Mouse (Mus musculus) kidney, embryonic 16.5 days (tissue): ENCODE measurements around the gene Pias4. TPM values are rescaled to one million over a fixed set of nuclear protein-coding genes. Genes with fewer than 3 reads are reported as not detected.

Experiments used
- ATAC-seq: fragments of 200-750 bp; cut with Nextera tagmentation; 2 replicates; pipeline ENCODE4 v1.8.0; 2017; ENCODE audit warnings: moderate TSS enrichment; ENCODE audit not compliant: low FRiP score, low TSS enrichment
- H3K27ac ChIP-seq: fragments of 300-500 bp; sonication (generic); 2 replicates; pipeline ENCODE4 v1.5.1; 2014; ENCODE audit warnings: low read length
- H3K27me3 ChIP-seq: fragments of 300-500 bp; sonication (generic); 2 replicates; pipeline ENCODE4 v1.6.1; 2014; ENCODE audit warnings: low read length, control low read depth, mixed read lengths; ENCODE audit not compliant: insufficient read depth
- H3K36me3 ChIP-seq: fragments of 300-500 bp; sonication (generic); 2 replicates; pipeline ENCODE4 v1.6.1; 2014; ENCODE audit warnings: low read length, control low read depth, mixed read lengths; ENCODE audit not compliant: insufficient read depth
- H3K4me1 ChIP-seq: fragments of 300-500 bp; sonication (generic); 2 replicates; pipeline ENCODE4 v1.6.1; 2014; ENCODE audit warnings: low read length, control low read depth, mixed read lengths; ENCODE audit not compliant: insufficient read depth
- H3K4me2 ChIP-seq: fragments of 300-500 bp; sonication (generic); replicated peaks from 2 replicates; pipeline ENCODE4 v1.6.1; 2014; ENCODE audit warnings: low read depth, low read length
- H3K4me3 ChIP-seq: fragments of 300-500 bp; sonication (generic); 2 replicates; pipeline ENCODE4 v1.5.1; 2014; ENCODE audit warnings: mild to moderate bottlenecking, low read length
- H3K9ac ChIP-seq: fragments of 300-500 bp; sonication (generic); replicated peaks from 2 replicates; pipeline ENCODE4 v1.6.1; 2014; ENCODE audit warnings: low read length
- H3K9me3 ChIP-seq: fragments of 300-500 bp; sonication (generic); 2 replicates; pipeline ENCODE4 v1.6.1; 2016; ENCODE audit warnings: low read length, control low read depth
- WGBS: fragments of 180-500 bp; shearing (Covaris S2); extraction: QIAGEN DNeasy Blood & Tissue Kit; methylation state at CpG from one replicate; pipeline ENCODE4 v1.1.7; 2014; 5-methylcytosine and 5-hydroxymethylcytosine counted together
- polyA plus RNA-seq: library from polyadenylated mRNA; unstranded; fragments of >200 nt; fragmentation: Nextera tagmentation; extraction: Ambion mirVana; gene quantifications from 2 replicates; pipeline ENCODE4 v1.2.1, GENCODE M21; 2015

The Pias4 gene
- polyA plus RNA-seq, 1 experiment from 2014 or later = 56.2 TPM

DNA sequence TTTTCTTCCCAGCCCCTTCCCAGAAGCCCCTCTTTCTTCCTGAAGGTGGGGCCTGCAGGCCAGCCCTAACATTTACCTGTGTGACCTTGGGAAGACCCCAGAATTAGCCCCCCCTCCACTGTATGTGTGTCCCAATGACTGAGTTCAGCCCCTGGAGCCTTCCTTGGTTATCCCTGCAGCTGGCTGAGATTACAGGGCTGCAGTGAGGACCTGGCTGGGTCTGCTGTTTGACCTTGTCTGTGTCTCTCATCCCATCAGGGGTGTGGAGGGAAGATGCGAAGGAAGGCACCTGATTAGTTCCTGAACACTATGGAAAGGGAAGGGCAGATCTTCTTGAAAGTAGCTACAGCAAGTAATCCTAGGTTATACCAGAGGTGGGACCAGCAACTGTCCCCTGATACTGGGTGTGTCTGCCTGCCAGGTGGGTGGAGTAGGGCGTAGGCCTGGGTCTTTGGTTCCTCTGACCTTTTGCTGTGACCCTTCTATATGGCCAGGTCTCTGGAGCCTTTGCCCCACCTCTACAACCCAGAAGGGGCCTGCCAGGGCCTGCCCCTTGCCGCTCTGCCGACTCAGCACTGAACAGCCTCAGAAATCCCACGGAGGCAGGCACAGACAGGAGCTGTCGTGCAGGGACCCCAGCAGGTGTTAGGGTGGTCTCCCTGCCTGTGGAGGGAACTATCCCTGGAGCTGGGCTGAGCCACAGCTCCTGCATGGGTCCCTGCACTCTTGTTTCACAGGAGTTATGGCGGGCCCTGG lies 26.1 kb downstream of the Pias4 start:
- H3K27me3 ChIP-seq = no peaks in the 10 kb centered on the region
- H3K9me3 ChIP-seq = no peaks in the 10 kb centered on the region
- peaks cover 36% of the 10 kb centered on the region for H3K4me1 ChIP-seq
- no peak overlapping the region for H3K4me3 ChIP-seq
- no peak for ATAC-seq
- no peak overlapping the region for H3K9ac ChIP-seq
- H3K36me3 ChIP-seq = peaks cover 36% of the 10 kb centered on the region
- H3K27ac ChIP-seq = no peak overlapping the region; the same call in 1 of the 2 replicates
- no peak overlapping the region for H3K4me2 ChIP-seq
- 77% methylated on average over 7 of the region's 7 CpGs for WGBS

GRCm38 (mm10) chr10:81140717-81141454 lies 26.8 kb downstream of the Pias4 start:
- ATAC-seq = no peak
- H3K4me3 ChIP-seq = peak overlapping the region; percentile 77
- peak overlapping the region; percentile 39; the same call in 1 of the 2 replicates for H3K27ac ChIP-seq
- H3K36me3 ChIP-seq = peaks cover 29% of the 10 kb centered on the region
- H3K4me2 ChIP-seq = peak overlapping the region; percentile 89
- 44% methylated on average over 10 of the region's 10 CpGs for WGBS
- H3K9me3 ChIP-seq = no peaks in the 10 kb centered on the region
- H3K9ac ChIP-seq = peak overlapping the region; percentile 12
- H3K4me1 ChIP-seq = peaks cover 37% of the 10 kb centered on the region
- H3K27me3 ChIP-seq = no peaks in the 10 kb centered on the region

GRCm38 (mm10) chr10:81140005-81140404 lies 27.7 kb downstream of the Pias4 start:
- no peaks in the 10 kb centered on the region for H3K9me3 ChIP-seq
- WGBS = 49% methylated on average over 8 of the region's 8 CpGs
- H3K27ac ChIP-seq = peak overlapping the region; percentile 52; the same call in 1 of the 2 replicates
- no peaks in the 10 kb centered on the region for H3K27me3 ChIP-seq
- H3K36me3 ChIP-seq = peaks cover 21% of the 10 kb centered on the region
- H3K4me1 ChIP-seq = peaks cover 45% of the 10 kb centered on the region
- H3K4me3 ChIP-seq = peak overlapping the region; percentile 77
- ATAC-seq = no peak
- peak overlapping the region; percentile 12 for H3K9ac ChIP-seq
- H3K4me2 ChIP-seq = peak overlapping the region; percentile 89

DNA sequence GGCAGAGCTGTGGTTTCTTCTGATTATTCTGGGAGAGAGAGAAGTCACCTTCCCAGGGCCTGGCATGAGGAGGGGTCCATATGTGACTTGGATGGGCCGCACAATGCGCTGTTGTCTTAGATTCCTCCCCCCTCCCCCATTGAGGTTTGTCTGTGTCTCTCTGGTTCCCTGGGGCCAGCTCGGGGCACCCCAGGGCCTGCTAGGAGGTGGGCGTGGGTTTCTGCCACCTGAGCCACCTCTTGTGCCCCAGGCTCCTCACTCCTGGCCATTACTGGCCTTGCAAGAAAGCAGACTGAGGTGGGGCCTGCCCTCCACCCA lies 28.2 kb downstream of the Pias4 start:
- no peaks in the 10 kb centered on the region for H3K9me3 ChIP-seq
- 58% methylated on average over 4 of the region's 4 CpGs for WGBS
- H3K4me1 ChIP-seq = peaks cover 47% of the 10 kb centered on the region
- no peaks in the 10 kb centered on the region for H3K27me3 ChIP-seq
- H3K4me2 ChIP-seq = peak overlapping the region; percentile 89
- H3K36me3 ChIP-seq = peaks cover 16% of the 10 kb centered on the region
- H3K27ac ChIP-seq = peak overlapping the region; percentile 52; the same call in 1 of the 2 replicates
- peak overlapping the region; percentile 77 for H3K4me3 ChIP-seq
- ATAC-seq = no peak
- H3K9ac ChIP-seq = peak overlapping the region; percentile 91; the same call in 1 of the 2 replicates

GRCm38 (mm10) chr10:81138821-81139528 lies 28.7 kb downstream of the Pias4 start:
- Histone ChIP-seq H3K27ac (peak overlapping the region; percentile 93), H3K27me3 (no peaks in the 10 kb centered on the region), H3K4me3 (peak overlapping the region; percentile 77), H3K36me3 (peaks cover 11% of the 10 kb centered on the region), H3K9me3 (no peaks in the 10 kb centered on the region), H3K4me1 (peaks cover 52% of the 10 kb centered on the region), H3K9ac (peak overlapping the region; percentile 91), H3K4me2 (peak overlapping the region; percentile 89)
- no peak for ATAC-seq
- 55% methylated on average over 11 of the region's 11 CpGs for WGBS

DNA sequence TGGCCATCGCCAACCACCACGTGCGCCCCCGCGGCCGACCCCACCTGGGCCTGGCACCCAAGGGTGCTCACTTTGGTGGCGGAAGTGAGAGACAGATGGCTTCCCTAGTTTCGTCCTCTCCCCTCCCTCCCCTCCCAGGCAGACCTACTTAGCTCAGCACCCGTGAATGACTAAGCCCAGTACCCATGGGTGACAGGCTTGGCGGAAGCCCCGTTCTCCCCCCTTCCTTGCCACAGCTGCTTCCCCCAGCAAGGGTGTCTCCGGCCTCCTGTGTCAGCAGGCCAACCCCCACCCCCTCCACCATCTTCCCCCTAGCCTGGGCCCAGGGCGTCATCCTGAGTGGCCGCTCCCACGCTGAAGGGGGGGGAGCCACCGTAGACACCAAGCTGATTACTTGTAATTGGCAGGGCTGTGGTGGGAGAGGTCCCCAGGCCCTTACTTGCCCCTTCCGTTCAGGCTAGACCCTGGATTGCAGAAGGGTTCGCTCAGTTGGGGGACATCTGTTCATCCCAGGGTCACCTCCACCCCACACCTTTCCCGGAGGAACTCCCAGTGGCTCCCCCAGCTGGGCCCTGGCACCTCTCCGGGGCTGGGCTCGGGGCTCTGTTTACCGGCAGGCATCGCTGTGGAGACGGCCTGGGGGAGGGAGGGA lies 29.5 kb downstream of the Pias4 start:
- Histone ChIP-seq H3K9ac (peak overlapping the region; percentile 91), H3K27ac (peak overlapping the region; percentile 93), H3K4me1 (peaks cover 57% of the 10 kb centered on the region), H3K9me3 (no peaks in the 10 kb centered on the region), H3K4me2 (peak overlapping the region; percentile 89), H3K27me3 (no peaks in the 10 kb centered on the region; the same call in 1 of the 2 replicates), H3K4me3 (peak overlapping the region; percentile 77), H3K36me3 (0 out of 2 replicates have a peak, but pooled peaks cover 4% of the 10 kb centered on the region)
- no peak for ATAC-seq
- under 1% methylated on average over 18 of the region's 24 CpGs for WGBS

GRCm38 (mm10) chr10:81137252-81138130 lies 30.2 kb downstream of the Pias4 start:
- H3K4me1 ChIP-seq = peaks cover 57% of the 10 kb centered on the region
- H3K9me3 ChIP-seq = no peaks in the 10 kb centered on the region
- ATAC-seq = peak; percentile 92
- no peaks in the 10 kb centered on the region; the same call in 1 of the 2 replicates for H3K27me3 ChIP-seq
- peak overlapping the region; percentile 89 for H3K4me2 ChIP-seq
- H3K27ac ChIP-seq = peak overlapping the region; percentile 96
- H3K4me3 ChIP-seq = peak overlapping the region; percentile 77
- WGBS = under 1% methylated on average over 68 of the region's 89 CpGs
- H3K9ac ChIP-seq = peak overlapping the region; percentile 91
- no peaks in the 10 kb centered on the region for H3K36me3 ChIP-seq

DNA sequence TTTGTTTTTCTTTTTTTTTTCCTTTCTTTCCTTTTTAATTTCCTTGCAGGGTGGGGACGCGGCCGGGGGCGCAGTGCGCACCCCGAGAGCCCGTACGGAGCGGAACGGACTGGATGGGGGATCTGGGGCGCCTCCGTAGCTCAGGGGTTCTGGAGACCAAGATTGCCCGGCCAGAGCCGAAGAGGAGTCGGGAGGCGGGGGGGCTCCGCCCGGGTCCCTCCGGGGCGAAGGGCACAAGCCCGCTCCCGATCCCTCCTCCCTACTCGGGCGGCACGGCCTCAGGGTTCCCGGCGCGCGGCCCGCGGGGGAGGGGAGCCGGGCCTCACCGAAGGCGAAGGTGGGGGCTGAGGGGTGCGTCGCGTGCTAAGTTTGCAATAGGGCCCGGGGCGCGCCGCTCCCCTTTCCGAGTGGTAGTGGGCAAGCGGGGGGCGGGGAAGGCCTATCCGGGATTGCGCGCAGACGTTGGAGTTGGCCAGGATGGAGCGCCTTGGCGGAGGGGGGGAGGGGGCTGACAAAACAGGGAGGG lies 31.0 kb downstream of the Pias4 start:
- under 1% methylated on average over 37 of the region's 50 CpGs for WGBS
- no peaks in the 10 kb centered on the region; the same call in 1 of the 2 replicates for H3K27me3 ChIP-seq
- H3K4me2 ChIP-seq = peak overlapping the region; percentile 86
- H3K4me3 ChIP-seq = peak overlapping the region; percentile 77
- H3K36me3 ChIP-seq = no peaks in the 10 kb centered on the region
- peak overlapping the region; percentile 96 for H3K27ac ChIP-seq
- peak; percentile 22 for ATAC-seq
- H3K9ac ChIP-seq = peak overlapping the region; percentile 97
- peaks cover 54% of the 10 kb centered on the region for H3K4me1 ChIP-seq
- no peaks in the 10 kb centered on the region for H3K9me3 ChIP-seq
